Mouse (Mus musculus): ENCODE measurements around the gene Ccdc12. TPM values are rescaled to one million over a fixed set of nuclear protein-coding genes. Genes with fewer than 3 reads are reported as not detected.
A peak's percentile ranks its signal among the peaks of the same experiment; 100 is the strongest.

The Ccdc12 gene
- total RNA-seq, 2 experiments from 2014 or later = 79.8 to 88.6 TPM

- no peak for DNase-seq
Observed at GRCm38 (mm10) chr9:110711532-110711931, 55.2 kb downstream of the Ccdc12 start.

GRCm38 (mm10) chr9:110711996-110712395, 55.7 kb downstream of the Ccdc12 start:
- DNase-seq = no peak

- no peak for DNase-seq
Observed at GRCm38 (mm10) chr9:110712545-110712944, 56.2 kb downstream of the Ccdc12 start.

GRCm38 (mm10) chr9:110713389-110713788, 57.1 kb downstream of the Ccdc12 start:
- DNase-seq = no peak

GRCm38 (mm10) chr9:110715426-110715825, 59.1 kb downstream of the Ccdc12 start:
- DNase-seq = no peak

- peak; percentile 75 for DNase-seq
Observed at GRCm38 (mm10) chr9:110716775-110717174, 60.5 kb downstream of the Ccdc12 start.

- DNase-seq = no peak
Observed at GRCm38 (mm10) chr9:110718071-110718470, 61.8 kb downstream of the Ccdc12 start.

GRCm38 (mm10) chr9:110718810-110719209, 62.5 kb downstream of the Ccdc12 start:
- no peak for DNase-seq

GRCm38 (mm10) chr9:110719977-110720376, 63.7 kb downstream of the Ccdc12 start:
- no peak for DNase-seq

- DNase-seq = no peak
Observed at GRCm38 (mm10) chr9:110722060-110722459, 65.8 kb downstream of the Ccdc12 start.

- DNase-seq = peak; percentile 73
Observed at GRCm38 (mm10) chr9:110725721-110726135, 69.4 kb downstream of the Ccdc12 start.

GRCm38 (mm10) chr9:110726867-110727266, 70.6 kb downstream of the Ccdc12 start:
- DNase-seq = no peak

GRCm38 (mm10) chr9:110729841-110730240, 73.5 kb downstream of the Ccdc12 start:
- peak; percentile 77 for DNase-seq

GRCm38 (mm10) chr9:110731859-110732258, 75.6 kb downstream of the Ccdc12 start:
- no peak for DNase-seq

- peak; percentile 81 for DNase-seq
Observed at GRCm38 (mm10) chr9:110732623-110733022, 76.3 kb downstream of the Ccdc12 start.

- no peak for DNase-seq
Observed at GRCm38 (mm10) chr9:110733102-110733501, 76.8 kb downstream of the Ccdc12 start.

GRCm38 (mm10) chr9:110734154-110734553, 77.9 kb downstream of the Ccdc12 start:
- no peak for DNase-seq

GRCm38 (mm10) chr9:110736362-110736761, 80.1 kb downstream of the Ccdc12 start:
- DNase-seq = no peak

GRCm38 (mm10) chr9:110738054-110738453, 81.8 kb downstream of the Ccdc12 start:
- DNase-seq = no peak

- no peak for DNase-seq
Observed at GRCm38 (mm10) chr9:110739961-110740360, 83.7 kb downstream of the Ccdc12 start.

GRCm38 (mm10) chr9:110741711-110742294, 85.5 kb downstream of the Ccdc12 start, which contains the start of gene Myl3:
Gene Myl3 (plus strand): TSS chr9:110741861.
- no peak for DNase-seq

GRCm38 (mm10) chr9:110742295-110742950, 86.1 kb downstream of the Ccdc12 start:
- peak; percentile 51 for DNase-seq

GRCm38 (mm10) chr9:110742951-110743455, 86.7 kb downstream of the Ccdc12 start:
- peak; percentile 56 for DNase-seq

Data from heart, postnatal 4 days (tissue).